Mouse (Mus musculus) spleen, postnatal 10 days (tissue): ENCODE data around the gene Fcnb.

Experiments used
- DNase-seq, 2 experiments: peaks; one replicate each; pipeline ENCODE4 v3.0.0; 2021 to 2022; ENCODE audit warnings: low spot score in 2 of 2

Fcnb gene

GRCm38 (mm10) chr2:28084768-28085167 lies at the start of gene Fcnb:
Fcnb (minus strand) TSS chr2:28084885.
- no peak for DNase-seq

GRCm38 (mm10) chr2:28133833-28134232 lies 49.1 kb upstream of the Fcnb start:
- no peak for DNase-seq

- no peak for DNase-seq
Observed at GRCm38 (mm10) chr2:28132117-28132516, 47.4 kb upstream of the Fcnb start.

GRCm38 (mm10) chr2:28126763-28127438 lies 42.2 kb upstream of the Fcnb start:
- no peak for DNase-seq

GRCm38 (mm10) chr2:28123910-28124309 lies 39.2 kb upstream of the Fcnb start:
- no peak for DNase-seq

GRCm38 (mm10) chr2:28121309-28121708 lies 36.6 kb upstream of the Fcnb start:
- DNase-seq, result no peak

GRCm38 (mm10) chr2:28120342-28120741 lies 35.7 kb upstream of the Fcnb start:
- no peak for DNase-seq

- no peak for DNase-seq
Observed at GRCm38 (mm10) chr2:28118518-28119116, 33.9 kb upstream of the Fcnb start.

- DNase-seq, result no peak
Observed at GRCm38 (mm10) chr2:28117490-28118308, 33.0 kb upstream of the Fcnb start.

- DNase-seq, result no peak
Observed at GRCm38 (mm10) chr2:28108763-28109162, 24.1 kb upstream of the Fcnb start.

- DNase-seq, result no peak
Observed at GRCm38 (mm10) chr2:28106002-28106401, 21.3 kb upstream of the Fcnb start.

- no peak for DNase-seq
Observed at GRCm38 (mm10) chr2:28103653-28104052, 19.0 kb upstream of the Fcnb start.

- no peak for DNase-seq
Observed at GRCm38 (mm10) chr2:28101892-28102291, 17.2 kb upstream of the Fcnb start.

GRCm38 (mm10) chr2:28100796-28101483 lies 16.3 kb upstream of the Fcnb start:
- DNase-seq, result no peak

- no peak for DNase-seq
Observed at GRCm38 (mm10) chr2:28098547-28099505, 14.1 kb upstream of the Fcnb start.

- DNase-seq, result no peak
Observed at GRCm38 (mm10) chr2:28096751-28097309, 12.1 kb upstream of the Fcnb start.

GRCm38 (mm10) chr2:28092099-28092498 lies 7.4 kb upstream of the Fcnb start:
- DNase-seq, result no peak

- DNase-seq, result no peak
Observed at GRCm38 (mm10) chr2:28091042-28091441, 6.4 kb upstream of the Fcnb start.

- no peak for DNase-seq
Observed at GRCm38 (mm10) chr2:28090299-28091008, 5.8 kb upstream of the Fcnb start.

GRCm38 (mm10) chr2:28089095-28089494 lies 4.4 kb upstream of the Fcnb start:
- DNase-seq, result no peak
